Mouse (Mus musculus): ENCODE measurements around the gene Hspb1. TPM values are rescaled to one million over a fixed set of nuclear protein-coding genes. Genes with fewer than 3 reads are reported as not detected.

Hspb1 gene
- polyA plus RNA-seq, 1 experiment from 2014 or later = 10.3 TPM

- ATAC-seq (ENCODE audit: low FRiP score) = peak; percentile 39
- no peaks in the 10 kb centered on the region for H3K27me3 ChIP-seq
- peak overlapping the region; percentile 49 for H3K4me2 ChIP-seq
- H3K27ac ChIP-seq = peak overlapping the region; percentile 98
- H3K4me3 ChIP-seq = peak overlapping the region; percentile 94
- 53% methylated on average over 7 of the region's 7 CpGs for WGBS
- no peaks in the 10 kb centered on the region for H3K9me3 ChIP-seq
- H3K36me3 ChIP-seq = peaks cover 17% of the 10 kb centered on the region
- peak overlapping the region; percentile 95 for H3K9ac ChIP-seq
- peaks cover 34% of the 10 kb centered on the region for H3K4me1 ChIP-seq (replicated peaks)
These were observed 47.4 kb downstream of the Hspb1 start for GRCm38 (mm10) chr5:135935176-135935523.

- no peak overlapping the region for H3K4me3 ChIP-seq
- H3K4me2 ChIP-seq = no peak overlapping the region
- ATAC-seq (ENCODE audit: low FRiP score) = no peak
- peak overlapping the region; percentile 98; the same call in 1 of the 2 replicates for H3K27ac ChIP-seq
- no peak overlapping the region for H3K9ac ChIP-seq
- no peaks in the 10 kb centered on the region for H3K9me3 ChIP-seq
- whole genome bisulfite sequencing = 82% methylated on average over 6 of the region's 6 CpGs
- peaks cover 11% of the 10 kb centered on the region for H3K36me3 ChIP-seq
- no peaks in the 10 kb centered on the region for H3K27me3 ChIP-seq
- peaks cover 29% of the 10 kb centered on the region for H3K4me1 ChIP-seq (replicated peaks)
These were observed 48.0 kb downstream of the Hspb1 start for GRCm38 (mm10) chr5:135935641-135936190.

Other genes with a start within 250 kb of the Hspb1 start
- gene Por, start 217.9 kb upstream of the Hspb1 start, polyA plus RNA-seq (2015; fragmentation: Nextera tagmentation; extraction: Ambion mirVana) = 107 TPM in 2 replicates
- gene Tmem120a, start 143.5 kb upstream of the Hspb1 start, polyA plus RNA-seq (2015; fragmentation: Nextera tagmentation; extraction: Ambion mirVana) = 80.6 and 80.8 TPM in 2 replicates
- 0.25 and 0.65 TPM in 2 replicates for gene Styxl1, start 109.5 kb upstream of the Hspb1 start, polyA plus RNA-seq (2015; fragmentation: Nextera tagmentation; extraction: Ambion mirVana)
- 593 and 594 TPM in 2 replicates for gene Mdh2, start 109.4 kb upstream of the Hspb1 start, polyA plus RNA-seq (2015; fragmentation: Nextera tagmentation; extraction: Ambion mirVana)
- 88.0 and 90.6 TPM in 2 replicates for gene Srrm3, start 81.0 kb upstream of the Hspb1 start, polyA plus RNA-seq (2015; fragmentation: Nextera tagmentation; extraction: Ambion mirVana)
- 646 and 674 TPM in 2 replicates for gene Ywhag, start 46.7 kb downstream of the Hspb1 start, polyA plus RNA-seq (2015; fragmentation: Nextera tagmentation; extraction: Ambion mirVana)
- 0.61 and 1.4 TPM in 2 replicates for gene Ssc4d, start 86.6 kb downstream of the Hspb1 start, polyA plus RNA-seq (2015; fragmentation: Nextera tagmentation; extraction: Ambion mirVana)
- gene Zp3, start 92.2 kb downstream of the Hspb1 start, polyA plus RNA-seq (2015; fragmentation: Nextera tagmentation; extraction: Ambion mirVana) = 0.17 TPM in 1 of 2 replicates, not detected in the other
- gene Dtx2, start 106.9 kb downstream of the Hspb1 start, polyA plus RNA-seq (2015; fragmentation: Nextera tagmentation; extraction: Ambion mirVana) = 25.6 and 28.3 TPM in 2 replicates
- gene Upk3b, start 150.6 kb downstream of the Hspb1 start, polyA plus RNA-seq (2015; fragmentation: Nextera tagmentation; extraction: Ambion mirVana) = 0.04 and 0.09 TPM in 2 replicates
- gene Upk3bl, start 166.6 kb downstream of the Hspb1 start, polyA plus RNA-seq (2015; fragmentation: Nextera tagmentation; extraction: Ambion mirVana) = not detected in 2 replicates
- 16.2 and 17.3 TPM in 2 replicates for gene Rasa4, start 196.0 kb downstream of the Hspb1 start, polyA plus RNA-seq (2015; fragmentation: Nextera tagmentation; extraction: Ambion mirVana)
- 231 and 236 TPM in 2 replicates for gene Polr2j, start 228.7 kb downstream of the Hspb1 start, polyA plus RNA-seq (2015; fragmentation: Nextera tagmentation; extraction: Ambion mirVana)
- 27.7 and 28.2 TPM in 2 replicates for gene Lrwd1, start 248.2 kb downstream of the Hspb1 start, polyA plus RNA-seq (2015; fragmentation: Nextera tagmentation; extraction: Ambion mirVana)
- gene Alkbh4, start 248.2 kb downstream of the Hspb1 start, polyA plus RNA-seq (2015; fragmentation: Nextera tagmentation; extraction: Ambion mirVana) = 24.6 and 26.9 TPM in 2 replicates